Mouse (Mus musculus) CH12.LX (cell line): ENCODE data around the gene Zkscan14. TPM values are rescaled to one million over a fixed set of nuclear protein-coding genes. Genes with fewer than 3 reads are reported as not detected.
A peak's percentile ranks its signal among the peaks of the same experiment; 100 is the strongest.

ENCODE experiments used
- DNase-seq: peaks from one replicate; pipeline ENCODE4 v3.0.0-alpha.2; 2013; ENCODE audit errors: extremely low read depth
- H3K27ac ChIP-seq: 2 replicates; pipeline ENCODE4 v1.5.1; 2012; ENCODE audit warnings: low read depth, mild to moderate bottlenecking, control low read depth, moderate library complexity; ENCODE audit not compliant: insufficient read depth
- H3K27me3 ChIP-seq: replicated peaks from 2 replicates; pipeline ENCODE3; 2012; ENCODE audit warnings: inconsistent platforms
- H3K36me3 ChIP-seq, 2 experiments: replicated peaks in 1 of 2; 2 replicates each; pipeline versions ENCODE3 to v1.6.1; 2012; ENCODE audit warnings: inconsistent platforms in 1 of 2, low read length in 1 of 2, mild to moderate bottlenecking in 1 of 2, mixed read lengths in 1 of 2, moderate library complexity in 1 of 2; ENCODE audit not compliant: control insufficient read depth in 1 of 2, insufficient read depth in 1 of 2
- H3K4me1 ChIP-seq, 2 experiments: 2 replicates each; pipeline ENCODE4 v1.6.1; 2012; ENCODE audit warnings: inconsistent platforms in 1 of 2, moderate library complexity in 1 of 2; ENCODE audit not compliant: insufficient read depth in 2 of 2, control insufficient read depth in 1 of 2
- H3K4me2 ChIP-seq: 2 replicates; pipeline ENCODE4 v1.6.1; 2012; ENCODE audit warnings: low read depth, mild to moderate bottlenecking, control low read depth; ENCODE audit not compliant: poor library complexity, insufficient read depth, severe bottlenecking
- H3K4me3 ChIP-seq, 3 experiments: fragments of 150-350 bp in 1 of 3; sonication (generic) in 1 of 3; replicated peaks in 1 of 3; 2 replicates each; pipeline versions ENCODE3 to v1.5.1; 2011 to 2012; ENCODE audit warnings: low read depth in 2 of 3, low read length in 2 of 3, mild to moderate bottlenecking in 2 of 3, moderate library complexity in 2 of 3, control low read depth in 1 of 3, improper control_type of control experiment in 1 of 3, inconsistent platforms in 1 of 3, mixed read lengths in 1 of 3; ENCODE audit not compliant: poor library complexity in 1 of 3
- H3K79me2 ChIP-seq: replicated peaks from 2 replicates; pipeline ENCODE4 v1.6.1; 2012; ENCODE audit warnings: mild to moderate bottlenecking, moderate library complexity; ENCODE audit not compliant: control insufficient read depth, poor library complexity, insufficient read depth, severe bottlenecking; ENCODE audit errors: extremely low read depth
- H3K9ac ChIP-seq: 2 replicates; pipeline ENCODE4 v1.6.1; 2012; ENCODE audit warnings: low read depth, mild to moderate bottlenecking, control low read depth, moderate library complexity; ENCODE audit not compliant: insufficient read depth
- H3K9me3 ChIP-seq: replicated peaks from 2 replicates; pipeline ENCODE3; 2012; ENCODE audit warnings: low read length, inconsistent platforms, mixed read lengths
- CHD1 ChIP-seq: IDR thresholded peaks from 2 replicates; pipeline ENCODE4 v1.6.1; 2012; ENCODE audit warnings: low read depth, low read length, improper control_type of control experiment, inconsistent platforms
- CTCF ChIP-seq, 2 experiments: IDR thresholded peaks in 1 of 2; conservative IDR thresholded peaks in 1 of 2; 2 replicates each; pipeline ENCODE4 v1.5.1; 2011 to 2012; ENCODE audit warnings: low read depth in 2 of 2, low read length in 2 of 2, improper control_type of control experiment in 1 of 2, inconsistent platforms in 1 of 2, mild to moderate bottlenecking in 1 of 2, moderate library complexity in 1 of 2
- ETS1 ChIP-seq: conservative IDR thresholded peaks from 2 replicates; pipeline ENCODE4 v1.6.1; 2012; ENCODE audit warnings: low read depth, mild to moderate bottlenecking, inconsistent platforms, low read length, improper control_type of control experiment, moderate library complexity
- IRF4 ChIP-seq: IDR thresholded peaks from 2 replicates; pipeline ENCODE4 v1.6.1; 2014; ENCODE audit warnings: low read depth, mild to moderate bottlenecking, inconsistent platforms, low read length, improper control_type of control experiment
- JUN ChIP-seq: IDR thresholded peaks from 2 replicates; pipeline ENCODE4 v1.6.1; 2011; ENCODE audit warnings: low read depth, mild to moderate bottlenecking, low read length, improper control_type of control experiment, moderate library complexity; ENCODE audit not compliant: insufficient read depth
- JUND ChIP-seq: conservative IDR thresholded peaks from 2 replicates; pipeline ENCODE4 v1.6.1; 2011; ENCODE audit warnings: low read depth, low read length, improper control_type of control experiment
- MAFK ChIP-seq: IDR thresholded peaks from 2 replicates; pipeline ENCODE4 v1.6.1; 2011; ENCODE audit warnings: low read length, improper control_type of control experiment; ENCODE audit not compliant: insufficient replicate concordance
- MXI1 ChIP-seq: IDR thresholded peaks from 2 replicates; pipeline ENCODE4 v1.6.1; 2011; ENCODE audit warnings: mild to moderate bottlenecking, low read depth, low read length, improper control_type of control experiment
- MYC ChIP-seq: IDR thresholded peaks from 2 replicates; pipeline ENCODE4 v1.6.1; 2011; ENCODE audit warnings: low read depth, mild to moderate bottlenecking, improper control_type of control experiment, low read length
- NRF1 ChIP-seq: IDR thresholded peaks from 2 replicates; pipeline ENCODE4 v1.6.1; 2014; ENCODE audit warnings: low read depth, mild to moderate bottlenecking, inconsistent platforms, low read length, improper control_type of control experiment, moderate library complexity
- POLR2AphosphoS2 ChIP-seq: IDR thresholded peaks from 2 replicates; pipeline ENCODE4 v1.6.1; 2011; ENCODE audit warnings: low read depth, low read length, improper control_type of control experiment
- TBP ChIP-seq: conservative IDR thresholded peaks from 2 replicates; pipeline ENCODE4 v1.6.1; 2011; ENCODE audit warnings: low read depth, low read length, improper control_type of control experiment
- ZC3H11A ChIP-seq: IDR thresholded peaks from 2 replicates; pipeline ENCODE4 v1.6.1; 2012; ENCODE audit warnings: low read depth, mild to moderate bottlenecking, inconsistent platforms, low read length, improper control_type of control experiment
- ZNF384 ChIP-seq: IDR thresholded peaks from 2 replicates; pipeline ENCODE4 v1.6.1; 2012; ENCODE audit warnings: low read depth, low read length, improper control_type of control experiment, inconsistent platforms
- dilution Hi-C: fragments of 300-500 bp; cut with MboI; formaldehyde crosslinking; loops from 2 replicates; pipeline ENCODE4 v1.14.3; 2020; ENCODE audit warnings: low sequenced_read_pairs; ENCODE audit not compliant: extremely low pct_unique_long_range_greater_than_20kb, extremely low pct_ligation_motif_present
- in situ Hi-C: fragments of 300-500 bp; cut with MboI; formaldehyde crosslinking; loops from 3 replicates; pipeline ENCODE4 v1.14.3; 2019; ENCODE audit warnings: low sequenced_read_pairs, low pct_ligation_motif_present, low pct_unique_long_range_greater_than_20kb, mixed read lengths
- polyA plus RNA-seq: library from polyadenylated mRNA; unstranded; fragments of >175 nt; gene quantifications from 2 replicates; pipeline ENCODE4 v1.2.1, GENCODE M21; 2012; ENCODE audit warnings: low read depth; ENCODE audit not compliant: insufficient read length
- total RNA-seq, 2 experiments: library from RNA; depleted of rRNA; stranded (reverse); fragments of 300-350 nt in 1 of 2; fragments of >200 nt in 1 of 2; gene quantifications; 2 replicates each; pipeline ENCODE4 v1.2.3; 2012 to 2014

Gene Zkscan14
- total and polyA plus RNA-seq, 3 experiments = 10.1 to 12.1 (median 10.7) TPM

DNA sequence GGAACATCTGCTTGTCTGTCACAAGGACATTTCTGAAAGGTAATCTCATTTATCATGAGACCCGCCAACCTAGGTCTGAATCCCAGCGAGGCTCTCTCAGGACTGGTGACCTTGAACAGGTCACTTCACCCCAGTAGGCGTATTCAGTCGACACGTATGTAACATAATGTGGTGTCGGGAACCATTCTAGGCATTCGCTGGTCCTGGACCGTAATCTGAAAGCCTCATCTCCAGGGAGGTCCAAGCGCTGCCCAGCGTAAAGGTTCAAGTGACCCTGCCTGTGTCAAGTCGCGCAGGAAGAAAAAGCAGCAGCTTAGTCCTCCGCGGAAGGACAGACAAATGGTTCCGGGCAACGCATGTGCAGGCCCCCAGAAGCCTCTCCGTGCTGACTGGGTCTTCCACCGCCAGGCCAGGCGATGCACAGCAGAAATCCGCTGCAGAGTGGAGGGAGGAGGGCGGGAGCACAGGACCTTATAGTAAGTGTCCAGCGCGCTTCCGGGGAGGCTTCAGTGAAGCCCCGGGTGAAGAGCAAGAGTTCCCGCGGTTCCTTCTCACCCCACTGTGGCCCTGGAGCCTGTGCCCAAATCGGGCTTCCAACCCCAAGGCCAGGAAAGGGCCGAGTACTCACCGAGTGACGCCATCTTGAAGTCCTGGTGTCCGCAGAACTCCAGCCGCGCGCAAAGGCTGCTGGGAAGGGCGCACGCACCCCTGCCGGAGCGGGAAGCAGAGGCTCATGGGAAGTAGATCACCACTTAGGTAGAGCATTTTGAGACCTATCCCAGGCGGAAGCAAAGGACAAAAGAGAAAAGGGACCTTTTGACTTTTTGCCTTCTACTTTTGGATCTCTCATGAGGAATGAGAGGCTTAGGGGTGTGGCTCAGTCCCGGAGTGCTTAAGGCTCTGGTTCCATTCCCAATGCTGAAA, 10.5 kb downstream of the Zkscan14 start (continued):
- TF ChIP-seq JUND (no peak), TBP (peak; percentile 90), CTCF (conservative IDR thresholded peaks at IDR 0.05 in 1 of 2, IDR thresholded peaks at IDR 0.05 in 1 of 2; ENCODE audit: low read depth in 2 of 2, low read length in 2 of 2) (no peak), MAFK (no peak), ETS1 (no peak), ZNF384 (no peak), JUN (no peak), ZC3H11A (no peak), MYC (peak; percentile 67), NRF1 (peak; percentile 69), CHD1 (no peak)
- TF ChIP-seq, all 38 proteins: peak for 16

DNA sequence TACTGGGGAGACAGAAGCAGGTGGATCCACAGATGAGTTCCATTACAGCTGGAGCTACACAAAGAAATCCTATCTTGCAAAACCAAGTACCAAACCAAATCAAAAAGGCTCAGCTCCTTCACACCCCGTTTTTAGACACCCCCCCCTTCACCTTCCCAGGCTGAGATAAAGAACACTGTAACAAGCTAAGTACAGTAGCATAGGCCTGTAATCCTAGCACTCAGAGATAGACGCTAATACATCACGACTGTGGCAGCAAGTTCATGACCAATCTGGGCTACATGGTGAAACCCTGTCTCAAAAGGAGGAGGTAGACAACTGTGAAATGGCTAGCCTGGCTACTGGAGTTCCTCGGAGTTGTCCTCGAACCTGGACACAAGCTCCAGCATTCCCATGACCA, 11.3 kb downstream of the Zkscan14 start:
- H3K9ac ChIP-seq = peak overlapping the region; percentile 78
- H3K9me3 ChIP-seq = no peaks in the 10 kb centered on the region
- H3K4me2 ChIP-seq = peak overlapping the region; percentile 99
- in situ Hi-C loops (no loop called here), dilution Hi-C loops (no loop called here)
- 0 out of 2 replicates have a peak overlapping the region, but pooled peaks have one; percentile 18 for H3K27ac ChIP-seq
- H3K27me3 ChIP-seq = no peaks in the 10 kb centered on the region
- peaks cover 51% of the 10 kb centered on the region for H3K79me2 ChIP-seq
- H3K36me3 ChIP-seq = peaks cover 35 to 58% of the 10 kb centered on the region in 2 experiments
- DNase-seq = no peak
- no peak for TF ChIP-seq POLR2AphosphoS2
- H3K4me1 ChIP-seq = peaks cover 9 to 26% of the 10 kb centered on the region in 2 experiments
- peak overlapping the region; percentile 76 to 97 (median 84) for H3K4me3 ChIP-seq

DNA sequence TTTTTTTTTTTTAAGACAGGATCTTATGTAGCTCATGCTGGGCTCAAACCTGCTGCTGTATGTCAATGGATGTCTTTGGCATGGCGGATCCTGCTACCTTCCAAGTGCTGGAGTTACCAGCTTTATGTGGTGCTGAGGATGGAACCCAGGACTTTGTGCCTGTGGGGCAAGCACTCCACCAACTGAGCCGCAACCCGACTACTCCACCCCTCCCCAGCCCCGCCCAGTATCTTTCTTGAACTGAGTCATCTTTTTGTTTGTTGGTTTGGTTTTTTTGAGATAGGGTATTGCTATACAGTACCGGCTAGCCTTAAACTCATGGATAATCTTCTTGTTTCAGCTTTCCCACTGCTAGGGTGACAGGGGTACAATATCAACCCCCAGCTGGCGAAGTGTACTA, 12.3 kb downstream of the Zkscan14 start:
- Histone ChIP-seq H3K79me2 (peaks cover 51% of the 10 kb centered on the region), H3K27me3 (no peaks in the 10 kb centered on the region), H3K4me1 (peaks cover 9 to 26% of the 10 kb centered on the region in 2 experiments), H3K4me2 (peak overlapping the region; percentile 99), H3K9me3 (no peaks in the 10 kb centered on the region), H3K9ac (no peak overlapping the region; the same call in 1 of the 2 replicates), H3K36me3 (peaks cover 30 to 56% of the 10 kb centered on the region in 2 experiments), H3K4me3 (no peak overlapping the region), H3K27ac (no peak overlapping the region)
- dilution Hi-C loops = no loop called here
- TF ChIP-seq MXI1 (no peak), ZNF384 (peak; percentile 72; the same call in 1 of the 2 replicates), IRF4 (peak; percentile 52)
- in situ Hi-C loops = no loop called here
- no peak for DNase-seq
